ENCODE assay signal across 19 mouse cellular contexts in genomic region chr2:4423896-4424295, GRCm38 (mm10).
DNase-seq lines count a peak whose midpoint lies in the region; ATAC-seq and TF ChIP-seq lines count a peak whose summit lies in the region.
"Had no signal": no experiment of that assay in that cellular context is flagged by ENCODE, and none has a peak within 500 bp of the region (broad histone marks: within the 10 kb centered on the region; RNA-seq: fewer than 3 reads in every experiment).

No protein-coding gene starts in this region.

- H3K79me2 ChIP-seq in C2C12 (ENCODE audit: control insufficient read depth, insufficient read depth): peaks cover 85% of the 10 kb centered on the region
- H3K79me2 ChIP-seq in myocyte (ENCODE audit: control insufficient read depth, insufficient read depth): peaks cover 72% of the 10 kb centered on the region

- 61% methylated on average over 6 of the region's 6 CpGs for WGBS in forebrain, postnatal 0 days
- WGBS in forebrain, embryonic 16.5 days: 66% methylated on average over 6 of the region's 6 CpGs
- WGBS in hindbrain, postnatal 0 days: 65% methylated on average over 6 of the region's 6 CpGs
- WGBS in hindbrain, embryonic 10.5 days: 88% methylated on average over 6 of the region's 6 CpGs

- DNase-seq in forebrain, postnatal 0 days: no peak
- peak; percentile 42 for DNase-seq in hindbrain, postnatal 0 days (ENCODE audit: low spot score)
- no peak for DNase-seq in hindbrain, embryonic 10.5 days (ENCODE audit: low spot score)
- DNase-seq in right cerebral cortex, postnatal 4 days: no peak
- DNase-seq: adrenal gland, adult 2 months; adrenal gland, postnatal 36 days; cerebellum, adult 2 months; heart, postnatal 10 days had no signal

- no peaks in the 10 kb centered on the region for H3K27me3 ChIP-seq in forebrain, postnatal 0 days (ENCODE audit: insufficient read depth, low read length)
- H3K27me3 ChIP-seq in forebrain, embryonic 16.5 days (replicated peaks; ENCODE audit: control insufficient read depth, insufficient read depth, low read length): no peaks in the 10 kb centered on the region
- no peaks in the 10 kb centered on the region for H3K27me3 ChIP-seq in hindbrain, postnatal 0 days (ENCODE audit: insufficient read depth, low read length)
- no peaks in the 10 kb centered on the region for H3K27me3 ChIP-seq in hindbrain, embryonic 10.5 days (ENCODE audit: insufficient read depth, poor library complexity, severe bottlenecking)
- no peaks in the 10 kb centered on the region for H3K27me3 ChIP-seq in C2C12 (ENCODE audit: control insufficient read depth, insufficient read depth, insufficient read length)
- no peaks in the 10 kb centered on the region for H3K27me3 ChIP-seq in myocyte (ENCODE audit: control insufficient read depth, insufficient read depth, insufficient read length)
- H3K27me3 ChIP-seq: CH12.LX; embryonic facial prominence, embryonic 12.5 days; forebrain, embryonic 15.5 days; Patski had no signal

- no peak for TF ChIP-seq POLR2A in myocyte (IDR thresholded peaks at IDR 0.05; ENCODE audit: insufficient read length, low read depth)

- no peaks in the 10 kb centered on the region for H3K36me3 ChIP-seq in forebrain, postnatal 0 days (ENCODE audit: insufficient read depth)
- H3K36me3 ChIP-seq in forebrain, embryonic 16.5 days (ENCODE audit: control insufficient read depth, insufficient read depth): no peaks in the 10 kb centered on the region
- no peaks in the 10 kb centered on the region for H3K36me3 ChIP-seq in hindbrain, postnatal 0 days (ENCODE audit: insufficient read depth, low read length)
- H3K36me3 ChIP-seq in hindbrain, embryonic 10.5 days: peaks cover 15% of the 10 kb centered on the region
- H3K36me3 ChIP-seq in C2C12 (ENCODE audit: control insufficient read depth, insufficient read depth) (peaks cover 32% of the 10 kb centered on the region), myocyte (ENCODE audit: control insufficient read depth, insufficient read depth) (no peaks in the 10 kb centered on the region)
- H3K36me3 ChIP-seq: forebrain, embryonic 15.5 days had no signal

- H3K79me3 ChIP-seq in C2C12 (ENCODE audit: low read depth): peaks cover 65% of the 10 kb centered on the region

- no peak overlapping the region for H3K4me3 ChIP-seq in forebrain, postnatal 0 days (ENCODE audit: low read depth, low read length)
- no peak overlapping the region for H3K4me3 ChIP-seq in forebrain, embryonic 16.5 days (replicated peaks; ENCODE audit: low read length)
- no peak overlapping the region for H3K4me3 ChIP-seq in hindbrain, postnatal 0 days (ENCODE audit: low read length)
- no peak overlapping the region for H3K4me3 ChIP-seq in hindbrain, embryonic 10.5 days
- H3K4me3 ChIP-seq in C2C12 (ENCODE audit: insufficient read depth, poor library complexity, severe bottlenecking) (no peak overlapping the region), myocyte (no peak overlapping the region)
- H3K4me3 ChIP-seq: embryonic facial prominence, embryonic 12.5 days; forebrain, embryonic 15.5 days; heart, embryonic 10.5 days had no signal

- 0 out of 2 replicates have a peak, but pooled peaks have one; percentile 27 for ATAC-seq in forebrain, postnatal 0 days
- no peak for ATAC-seq in forebrain, embryonic 16.5 days
- no peak for ATAC-seq in hindbrain, postnatal 0 days
- ATAC-seq: activated CD4-positive, CD25-positive, alpha-beta regulatory T cell, adult 4 months; forebrain, embryonic 15.5 days; intestine, embryonic 16.5 days; Patski had no signal

- no peak overlapping the region for H3K9ac ChIP-seq in forebrain, postnatal 0 days
- H3K9ac ChIP-seq in forebrain, embryonic 16.5 days (replicated peaks; ENCODE audit: low read depth, low read length): no peak overlapping the region
- H3K9ac ChIP-seq in hindbrain, postnatal 0 days (replicated peaks; ENCODE audit: low read length): no peak overlapping the region
- H3K9ac ChIP-seq: embryonic facial prominence, embryonic 12.5 days; forebrain, embryonic 15.5 days; hindbrain, embryonic 14.5 days had no signal

- no peak overlapping the region for H3K4me2 ChIP-seq in forebrain, postnatal 0 days (ENCODE audit: low read depth)
- no peak overlapping the region for H3K4me2 ChIP-seq in forebrain, embryonic 16.5 days (ENCODE audit: low read length)
- no peak overlapping the region for H3K4me2 ChIP-seq in hindbrain, postnatal 0 days (ENCODE audit: low read depth, low read length)
- no peak overlapping the region for H3K4me2 ChIP-seq in myocyte (ENCODE audit: low read depth)
- H3K4me2 ChIP-seq: embryonic facial prominence, embryonic 12.5 days; forebrain, embryonic 15.5 days; hindbrain, embryonic 14.5 days had no signal

- no peak overlapping the region for H3ac ChIP-seq in C2C12 (ENCODE audit: control insufficient read depth, insufficient read length, low read depth)
- no peak overlapping the region for H3ac ChIP-seq in myocyte (ENCODE audit: control insufficient read depth, insufficient read length)

- H3K9me3 ChIP-seq in forebrain, postnatal 0 days (ENCODE audit: low read length): no peaks in the 10 kb centered on the region
- no peaks in the 10 kb centered on the region for H3K9me3 ChIP-seq in forebrain, embryonic 16.5 days (ENCODE audit: control insufficient read depth, low read length)
- no peaks in the 10 kb centered on the region for H3K9me3 ChIP-seq in hindbrain, postnatal 0 days (ENCODE audit: low read length)
- H3K9me3 ChIP-seq in hindbrain, embryonic 10.5 days: no peaks in the 10 kb centered on the region
- H3K9me3 ChIP-seq: embryonic facial prominence, embryonic 12.5 days; forebrain, embryonic 15.5 days; heart, embryonic 10.5 days had no signal

- H3K27ac ChIP-seq in forebrain, postnatal 0 days (ENCODE audit: low read depth, low read length): no peak overlapping the region
- H3K27ac ChIP-seq in forebrain, embryonic 16.5 days (ENCODE audit: low read length): no peak overlapping the region
- no peak overlapping the region for H3K27ac ChIP-seq in hindbrain, postnatal 0 days
- H3K27ac ChIP-seq in hindbrain, embryonic 10.5 days: no peak overlapping the region
- H3K27ac ChIP-seq: embryonic facial prominence, embryonic 12.5 days; forebrain, embryonic 15.5 days; heart, embryonic 10.5 days; hindbrain, embryonic 14.5 days had no signal

- peaks cover 4% of the 10 kb centered on the region; the same call in 1 of the 2 replicates for H3K4me1 ChIP-seq in forebrain, postnatal 0 days (ENCODE audit: insufficient read depth)
- H3K4me1 ChIP-seq in forebrain, embryonic 16.5 days (replicated peaks; ENCODE audit: control insufficient read depth, insufficient read depth, low read length): peaks cover 18% of the 10 kb centered on the region
- peaks cover 5% of the 10 kb centered on the region; the same call in 1 of the 2 replicates for H3K4me1 ChIP-seq in hindbrain, postnatal 0 days (ENCODE audit: insufficient read depth, low read length)
- peaks cover 30% of the 10 kb centered on the region for H3K4me1 ChIP-seq in hindbrain, embryonic 10.5 days (replicated peaks)

- no peak for TF ChIP-seq CTCF in forebrain, postnatal 0 days (IDR thresholded peaks at IDR 0.05; ENCODE audit: low read depth)
- TF ChIP-seq CTCF in hindbrain, postnatal 0 days (IDR thresholded peaks at IDR 0.05; ENCODE audit: low read depth): no peak
- TF ChIP-seq CTCF in C2C12 (IDR thresholded peaks at IDR 0.05; ENCODE audit: control insufficient read depth, insufficient read depth, insufficient read length): no peak

TF ChIP-seq in C2C12, 6 proteins besides CTCF, POLR2A, EP300 and RAD21:
- TF ChIP-seq MYOD1 (IDR thresholded peaks at IDR 0.05; ENCODE audit: control insufficient read depth, insufficient read length, low read depth) (peak; percentile 12), MYOG (IDR thresholded peaks at IDR 0.05; ENCODE audit: control insufficient read depth, extremely low read depth, insufficient read length) (no peak), MAX (IDR thresholded peaks at IDR 0.05) (no peak), FOSL1 (IDR thresholded peaks at IDR 0.05; ENCODE audit: insufficient read depth, low read length, poor library complexity, severe bottlenecking) (no peak), CEBPB (IDR thresholded peaks at IDR 0.05; ENCODE audit: low read depth) (no peak), USF1 (IDR thresholded peaks at IDR 0.05; ENCODE audit: low read depth) (no peak)

TF ChIP-seq in myocyte, 11 proteins besides CTCF, POLR2A, EP300 and RAD21:
- TF ChIP-seq MYOD1 (IDR thresholded peaks at IDR 0.05; ENCODE audit: control insufficient read depth in 1 of 3, insufficient read length in 2 of 3, low read depth in 2 of 3) (peak; percentile 78 to 90 (median 81)), MYOG (IDR thresholded peaks at IDR 0.05; ENCODE audit: control insufficient read depth in 1 of 3, insufficient read depth in 1 of 3, insufficient read length in 2 of 3, low read depth in 2 of 3) (peak in 2 of 3 experiments; percentile 85 to 90), TCF12 (IDR thresholded peaks at IDR 0.05; ENCODE audit: insufficient read depth, poor library complexity, severe bottlenecking) (no peak)
